Mouse (Mus musculus): ENCODE data around the gene Clec4a2. TPM values are rescaled to one million over a fixed set of nuclear protein-coding genes. Genes with fewer than 3 reads are reported as not detected.
"Not testable (repeated sequence)": the region's sequence is repeated elsewhere in the genome, so short reads cannot be mapped to it uniquely, and the experiment has no call there.

Gene Clec4a2
- total RNA-seq (2014; fragmentation: Nextera tagmentation) = 2.3 TPM in 1 of 2 replicates, not detected in the other
- total RNA-seq (2017) = 3.2 TPM in 1 of 2 replicates, not detected in the other

- not testable (repeated sequence) for ATAC-seq (replicated peaks; ENCODE audit: low FRiP score, low TSS enrichment, poor library complexity, severe bottlenecking)
Measured at GRCm38 (mm10) chr6:123106128-123106527, at the start of gene Clec4a2. TSS of gene Clec4a2 (plus strand) at chr6:123106428.

- ATAC-seq (replicated peaks; ENCODE audit: low FRiP score, low TSS enrichment, poor library complexity, severe bottlenecking) = no peak
Measured at GRCm38 (mm10) chr6:123095125-123095843, 10.9 kb upstream of the Clec4a2 start.

GRCm38 (mm10) chr6:123123195-123123594 lies 17.0 kb downstream of the Clec4a2 start:
- ATAC-seq (replicated peaks; ENCODE audit: low FRiP score, low TSS enrichment, poor library complexity, severe bottlenecking) = no peak; the same call in 1 of the 2 replicates

GRCm38 (mm10) chr6:123127173-123127572 lies 20.9 kb downstream of the Clec4a2 start:
- no peak for ATAC-seq (replicated peaks; ENCODE audit: low FRiP score, low TSS enrichment, poor library complexity, severe bottlenecking)

- not testable (repeated sequence) for ATAC-seq (replicated peaks; ENCODE audit: low FRiP score, low TSS enrichment, poor library complexity, severe bottlenecking)
Measured at GRCm38 (mm10) chr6:123137766-123138526, 31.7 kb downstream of the Clec4a2 start.

- ATAC-seq (replicated peaks; ENCODE audit: low FRiP score, low TSS enrichment, poor library complexity, severe bottlenecking) = no peak
Measured at GRCm38 (mm10) chr6:123170106-123170505, 63.9 kb downstream of the Clec4a2 start.

GRCm38 (mm10) chr6:123171040-123171439 lies 64.8 kb downstream of the Clec4a2 start:
- ATAC-seq (replicated peaks; ENCODE audit: low FRiP score, low TSS enrichment, poor library complexity, severe bottlenecking) = no peak

- ATAC-seq (replicated peaks; ENCODE audit: low FRiP score, low TSS enrichment, poor library complexity, severe bottlenecking) = no peak
Measured at GRCm38 (mm10) chr6:123172593-123172992, 66.4 kb downstream of the Clec4a2 start, which contains the start of gene Clec4b2. TSS of gene Clec4b2 (plus strand) at chr6:123172893.

GRCm38 (mm10) chr6:123175549-123175948 lies 69.3 kb downstream of the Clec4a2 start:
- ATAC-seq (replicated peaks; ENCODE audit: low FRiP score, low TSS enrichment, poor library complexity, severe bottlenecking) = no peak

- peak; percentile 65; the same call in 1 of the 2 replicates for ATAC-seq (replicated peaks; ENCODE audit: low FRiP score, low TSS enrichment, poor library complexity, severe bottlenecking)
Measured at GRCm38 (mm10) chr6:123184862-123185261, 78.6 kb downstream of the Clec4a2 start.

Other genes with a start within 250 kb of the Clec4a2 start
- gene Necap1, start 232.0 kb upstream of the Clec4a2 start, total RNA-seq (2014; fragmentation: Nextera tagmentation) = 12.1 and 16.3 TPM in 2 replicates
- gene Necap1, start 232.0 kb upstream of the Clec4a2 start, total RNA-seq (2017) = 6.8 and 9.7 TPM in 2 replicates
- 1.2 TPM in 1 of 2 replicates, not detected in the other for gene Clec4a1, start 184.6 kb upstream of the Clec4a2 start, total RNA-seq (2014; fragmentation: Nextera tagmentation)
- gene Clec4a1, start 184.6 kb upstream of the Clec4a2 start, total RNA-seq (2017) = 0.99 TPM in 1 of 2 replicates, not detected in the other
- gene Clec4a3, start 153.9 kb upstream of the Clec4a2 start, total RNA-seq (2014; fragmentation: Nextera tagmentation) = not detected in 2 replicates
- gene Clec4a3, start 153.9 kb upstream of the Clec4a2 start, total RNA-seq (2017) = not detected in 2 replicates
- not detected in 2 replicates for gene Clec4a4, start 116.1 kb upstream of the Clec4a2 start, total RNA-seq (2014; fragmentation: Nextera tagmentation)
- not detected in 2 replicates for gene Clec4a4, start 116.1 kb upstream of the Clec4a2 start, total RNA-seq (2017)
- 4.7 TPM in 1 of 2 replicates, not detected in the other for gene Clec4b1, start 56.5 kb upstream of the Clec4a2 start, total RNA-seq (2014; fragmentation: Nextera tagmentation)
- gene Clec4b1, start 56.5 kb upstream of the Clec4a2 start, total RNA-seq (2017) = 6.6 TPM in 1 of 2 replicates, not detected in the other
- not detected in 2 replicates for gene Clec4b2, start 66.5 kb downstream of the Clec4a2 start, total RNA-seq (2014; fragmentation: Nextera tagmentation)
- gene Clec4b2, start 66.5 kb downstream of the Clec4a2 start, total RNA-seq (2017) = 1.7 TPM in 1 of 2 replicates, not detected in the other
- gene Clec4n, start 123.4 kb downstream of the Clec4a2 start, total RNA-seq (2014; fragmentation: Nextera tagmentation) = not detected in 2 replicates
- 0.57 TPM in 1 of 2 replicates, not detected in the other for gene Clec4n, start 123.4 kb downstream of the Clec4a2 start, total RNA-seq (2017)
- 16.3 and 17.4 TPM in 2 replicates for gene Clec4d, start 155.7 kb downstream of the Clec4a2 start, total RNA-seq (2014; fragmentation: Nextera tagmentation)
- 5.5 and 22.8 TPM in 2 replicates for gene Clec4d, start 155.7 kb downstream of the Clec4a2 start, total RNA-seq (2017)
- 0.32 and 3.4 TPM in 2 replicates for gene Clec4e, start 183.4 kb downstream of the Clec4a2 start, total RNA-seq (2014; fragmentation: Nextera tagmentation)
- gene Clec4e, start 183.4 kb downstream of the Clec4a2 start, total RNA-seq (2017) = 1.5 and 5.6 TPM in 2 replicates
- gene Vmn2r19, start 201.9 kb downstream of the Clec4a2 start, total RNA-seq (2014; fragmentation: Nextera tagmentation) = not detected in 2 replicates
- gene Vmn2r19, start 201.9 kb downstream of the Clec4a2 start, total RNA-seq (2017) = not detected in 2 replicates

All from megakaryocyte-erythroid progenitor cell, adult 5-6 weeks (primary cell).